Mouse (Mus musculus) forebrain, embryonic 10.5 days (tissue): ENCODE data around the gene Tmem54. TPM values are rescaled to one million over a fixed set of nuclear protein-coding genes. Genes with fewer than 3 reads are reported as not detected.

Source experiments
- DNase-seq: peaks from one replicate; pipeline ENCODE4 v3.0.0-alpha.2; 2017; ENCODE audit warnings: low spot score; ENCODE audit errors: extremely low spot score
- H3K27ac ChIP-seq: fragments of 300-500 bp; sonication (generic); 2 replicates; pipeline ENCODE4 v1.5.1; 2016; ENCODE audit warnings: mild to moderate bottlenecking
- H3K27me3 ChIP-seq: fragments of 300-500 bp; sonication (generic); 2 replicates; pipeline ENCODE4 v1.6.1; 2016; ENCODE audit warnings: mild to moderate bottlenecking; ENCODE audit not compliant: poor library complexity, severe bottlenecking
- H3K36me3 ChIP-seq: fragments of 300-500 bp; sonication (generic); replicated peaks from 2 replicates; pipeline ENCODE4 v1.6.1; 2016; ENCODE audit warnings: mild to moderate bottlenecking, moderate library complexity
- H3K4me1 ChIP-seq: fragments of 300-500 bp; sonication (generic); 2 replicates; pipeline ENCODE4 v1.6.1; 2016
- H3K4me3 ChIP-seq: fragments of 300-500 bp; sonication (generic); 2 replicates; pipeline ENCODE4 v1.5.1; 2016; ENCODE audit warnings: mild to moderate bottlenecking, moderate library complexity
- H3K9me3 ChIP-seq: fragments of 300-500 bp; sonication (generic); 2 replicates; pipeline ENCODE4 v1.6.1; 2016; ENCODE audit warnings: mild to moderate bottlenecking, moderate library complexity
- WGBS: fragments of 180-500 bp; shearing (Covaris S2); methylation state at CpG from one replicate; pipeline ENCODE4 v1.1.7; 2016; 5-methylcytosine and 5-hydroxymethylcytosine counted together
- polyA plus RNA-seq: library from polyadenylated mRNA; unstranded; fragments of >200 nt; fragmentation: Nextera tagmentation; extraction: Ambion mirVana; gene quantifications from 2 replicates; pipeline ENCODE4 v1.2.1, GENCODE M21; 2016

The Tmem54 gene
- polyA plus RNA-seq, 1 experiment from 2014 or later = 4.6 TPM

GRCm38 (mm10) chr4:129079126-129079525 lies 26.2 kb upstream of the Tmem54 start:
- WGBS = 96% methylated on average over 9 of the region's 9 CpGs
- no peak for DNase-seq
- H3K27ac ChIP-seq = no peak overlapping the region
- H3K9me3 ChIP-seq = peaks cover 4% of the 10 kb centered on the region; the same call in 1 of the 2 replicates
- peaks cover 87% of the 10 kb centered on the region for H3K36me3 ChIP-seq
- no peaks in the 10 kb centered on the region for H3K4me1 ChIP-seq
- no peaks in the 10 kb centered on the region for H3K27me3 ChIP-seq
- H3K4me3 ChIP-seq = no peak overlapping the region

DNA sequence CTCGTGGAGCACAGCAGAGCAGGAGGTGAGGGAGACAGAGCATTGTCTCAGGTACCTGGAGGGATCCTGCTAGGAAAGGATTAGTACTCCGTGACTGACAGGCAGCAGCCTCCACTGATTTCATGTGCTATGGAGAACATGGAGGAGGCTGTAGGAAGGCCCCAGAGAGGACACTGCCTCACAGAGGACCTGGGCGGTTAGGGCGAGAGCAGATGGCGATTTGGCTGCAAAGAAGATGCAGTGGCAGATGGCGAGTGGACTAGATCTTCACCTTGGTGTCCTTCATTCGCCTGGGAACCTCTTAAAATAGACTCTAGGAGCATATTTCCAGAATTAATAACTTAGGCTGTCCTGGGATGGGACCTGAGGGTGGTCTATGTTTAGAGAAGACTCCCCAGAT lies 24.3 kb upstream of the Tmem54 start:
- Histone ChIP-seq H3K36me3 (peaks cover 75% of the 10 kb centered on the region), H3K9me3 (peaks cover 4% of the 10 kb centered on the region; the same call in 1 of the 2 replicates), H3K4me1 (no peaks in the 10 kb centered on the region), H3K27ac (no peak overlapping the region), H3K27me3 (no peaks in the 10 kb centered on the region), H3K4me3 (no peak overlapping the region)
- DNase-seq = no peak
- 87% methylated on average over 7 of the region's 7 CpGs for WGBS

- H3K9me3 ChIP-seq = peaks cover 4% of the 10 kb centered on the region; the same call in 1 of the 2 replicates
- peaks cover 70% of the 10 kb centered on the region for H3K36me3 ChIP-seq
- no peaks in the 10 kb centered on the region for H3K4me1 ChIP-seq
- WGBS = 92% methylated on average over 6 of the region's 6 CpGs
- H3K27me3 ChIP-seq = no peaks in the 10 kb centered on the region
- no peak overlapping the region for H3K4me3 ChIP-seq
- H3K27ac ChIP-seq = no peak overlapping the region
- no peak for DNase-seq
These were observed 23.8 kb upstream of the Tmem54 start for GRCm38 (mm10) chr4:129081512-129081911.

- H3K27ac ChIP-seq = no peak overlapping the region
- no peaks in the 10 kb centered on the region for H3K4me1 ChIP-seq
- peaks cover 66% of the 10 kb centered on the region for H3K36me3 ChIP-seq
- DNase-seq = no peak
- H3K9me3 ChIP-seq = peaks cover 4% of the 10 kb centered on the region; the same call in 1 of the 2 replicates
- no peaks in the 10 kb centered on the region for H3K27me3 ChIP-seq
- no peak overlapping the region for H3K4me3 ChIP-seq
- 90% methylated on average over 3 of the region's 3 CpGs for WGBS
These were observed 23.4 kb upstream of the Tmem54 start for GRCm38 (mm10) chr4:129081939-129082338.

DNA sequence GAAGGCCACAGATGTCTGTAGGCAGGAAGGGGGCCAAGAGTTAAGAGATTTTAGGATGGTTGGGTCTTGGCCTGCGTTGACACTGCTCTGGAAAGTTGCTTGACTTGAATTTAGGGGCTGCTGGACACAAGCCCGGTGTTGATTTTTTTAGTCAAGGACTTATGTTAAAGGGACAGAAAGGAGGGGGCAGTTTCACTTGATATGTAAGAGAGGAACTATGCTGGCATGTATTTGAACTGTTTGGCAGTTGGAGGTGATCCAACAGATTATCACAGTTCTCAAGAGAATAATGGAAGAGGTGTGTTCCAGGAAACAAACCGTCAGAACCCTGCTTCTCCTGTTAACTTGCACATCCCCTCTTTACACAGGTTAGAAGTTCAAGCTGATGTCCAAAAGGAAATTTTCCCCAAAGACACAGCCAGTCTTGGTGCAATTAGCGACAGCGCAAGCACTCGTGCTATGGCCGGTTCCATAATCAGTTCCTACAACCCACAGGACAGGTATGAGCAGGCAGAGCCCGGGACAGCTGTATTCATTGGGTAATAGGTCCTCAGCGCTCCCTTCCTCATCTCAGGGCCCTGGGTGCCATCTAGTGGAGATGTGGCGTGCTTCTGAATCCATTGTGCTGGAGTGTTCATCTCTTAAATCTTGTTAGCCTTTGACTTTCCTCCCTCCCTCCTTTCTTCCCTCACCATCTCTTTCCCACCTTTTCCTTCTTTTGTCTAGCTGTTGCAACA lies 22.8 kb upstream of the Tmem54 start:
- 54% methylated on average over 10 of the region's 10 CpGs for WGBS
- no peak overlapping the region for H3K4me3 ChIP-seq

DNA sequence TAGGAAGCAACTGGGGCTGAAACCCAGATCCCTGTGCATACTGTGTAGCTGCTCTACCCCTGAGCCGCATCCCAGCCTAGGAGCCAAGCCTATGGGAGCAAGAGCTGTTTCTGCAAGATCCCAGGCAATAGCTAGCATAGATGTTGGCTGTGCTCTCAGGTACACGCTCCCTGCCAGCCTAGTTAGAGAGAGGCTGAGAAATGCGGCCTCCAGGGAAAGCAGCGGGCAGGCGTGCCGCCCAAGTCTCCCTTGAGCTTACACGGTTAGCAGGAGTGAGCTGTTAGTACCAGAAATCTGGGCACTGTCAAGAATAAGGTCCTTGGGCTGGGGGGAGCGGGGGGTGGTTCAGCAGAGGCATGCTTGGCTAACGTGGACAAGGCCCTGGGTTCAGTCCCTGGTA lies 20.5 kb upstream of the Tmem54 start:
- Histone ChIP-seq H3K4me3 (no peak overlapping the region), H3K4me1 (peaks cover 3% of the 10 kb centered on the region; the same call in 1 of the 2 replicates), H3K36me3 (peaks cover 37% of the 10 kb centered on the region), H3K27ac (no peak overlapping the region), H3K27me3 (no peaks in the 10 kb centered on the region), H3K9me3 (no peaks in the 10 kb centered on the region)
- 94% methylated on average over 9 of the region's 9 CpGs for WGBS
- no peak for DNase-seq

More for the DNA sequence above, 22.8 kb upstream of the Tmem54 start:
- Histone ChIP-seq H3K4me1 (no peaks in the 10 kb centered on the region), H3K27ac (no peak overlapping the region), H3K27me3 (no peaks in the 10 kb centered on the region), H3K9me3 (peaks cover 4% of the 10 kb centered on the region; the same call in 1 of the 2 replicates), H3K36me3 (peaks cover 60% of the 10 kb centered on the region)
- DNase-seq = peak; percentile 64

- no peaks in the 10 kb centered on the region for H3K27me3 ChIP-seq
- H3K4me1 ChIP-seq = peaks cover 3% of the 10 kb centered on the region; the same call in 1 of the 2 replicates
- DNase-seq = peak; percentile 66
- no peaks in the 10 kb centered on the region for H3K9me3 ChIP-seq
- WGBS = 27% methylated on average over 8 of the region's 8 CpGs
- no peak overlapping the region for H3K4me3 ChIP-seq
- no peak overlapping the region for H3K27ac ChIP-seq
- H3K36me3 ChIP-seq = peaks cover 26% of the 10 kb centered on the region
These were observed 19.3 kb upstream of the Tmem54 start for GRCm38 (mm10) chr4:129086078-129086477.

DNA sequence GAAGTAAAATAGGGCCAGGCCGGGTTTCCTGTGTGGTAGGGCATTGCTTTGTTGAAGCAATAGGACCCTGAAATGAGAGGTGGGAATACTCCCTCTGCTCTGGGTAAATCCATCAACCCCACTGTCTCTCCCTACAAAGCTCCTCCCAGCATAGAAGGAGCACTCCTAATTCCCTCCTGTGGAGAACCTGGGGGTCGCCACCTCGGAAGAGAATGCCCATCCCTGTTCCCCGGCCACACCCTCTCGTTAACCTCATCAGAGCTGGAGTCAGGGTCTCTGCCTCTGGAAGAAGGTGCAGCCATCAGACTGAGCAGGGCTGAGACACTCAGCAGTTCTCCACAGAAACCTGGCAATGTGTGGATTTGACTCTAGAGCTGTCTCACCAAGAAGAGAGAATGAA lies 17.5 kb upstream of the Tmem54 start:
- Histone ChIP-seq H3K36me3 (peaks cover 19% of the 10 kb centered on the region), H3K4me1 (peaks cover 3% of the 10 kb centered on the region; the same call in 1 of the 2 replicates), H3K27ac (no peak overlapping the region), H3K4me3 (no peak overlapping the region), H3K9me3 (no peaks in the 10 kb centered on the region), H3K27me3 (no peaks in the 10 kb centered on the region)
- no peak for DNase-seq
- 53% methylated on average over 5 of the region's 5 CpGs for WGBS

DNA sequence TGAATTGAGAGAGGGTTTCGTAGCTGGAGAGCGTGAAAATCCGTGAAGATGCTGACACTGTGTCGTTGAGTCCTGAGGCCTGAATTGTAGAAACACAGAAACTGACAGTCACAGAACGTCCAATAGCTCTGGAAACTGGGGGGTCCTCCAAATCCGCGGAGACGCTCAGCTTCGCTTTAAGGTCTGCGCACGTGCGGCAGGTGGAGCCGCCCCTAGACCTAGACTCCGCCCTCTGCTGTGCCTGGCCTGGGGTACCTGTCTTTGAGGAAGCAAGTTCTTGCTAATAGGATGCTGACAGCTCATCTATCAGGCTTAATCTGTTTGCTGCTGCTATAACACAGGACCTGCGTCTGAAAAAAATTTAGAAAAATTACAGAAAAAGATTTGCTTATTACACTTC lies 10.1 kb upstream of the Tmem54 start:
- WGBS = 37% methylated on average over 15 of the region's 15 CpGs
- Histone ChIP-seq H3K4me3 (no peak overlapping the region), H3K36me3 (no peaks in the 10 kb centered on the region), H3K27ac (no peak overlapping the region), H3K9me3 (no peaks in the 10 kb centered on the region), H3K27me3 (peaks cover 19% of the 10 kb centered on the region), H3K4me1 (no peaks in the 10 kb centered on the region)
- no peak for DNase-seq

DNA sequence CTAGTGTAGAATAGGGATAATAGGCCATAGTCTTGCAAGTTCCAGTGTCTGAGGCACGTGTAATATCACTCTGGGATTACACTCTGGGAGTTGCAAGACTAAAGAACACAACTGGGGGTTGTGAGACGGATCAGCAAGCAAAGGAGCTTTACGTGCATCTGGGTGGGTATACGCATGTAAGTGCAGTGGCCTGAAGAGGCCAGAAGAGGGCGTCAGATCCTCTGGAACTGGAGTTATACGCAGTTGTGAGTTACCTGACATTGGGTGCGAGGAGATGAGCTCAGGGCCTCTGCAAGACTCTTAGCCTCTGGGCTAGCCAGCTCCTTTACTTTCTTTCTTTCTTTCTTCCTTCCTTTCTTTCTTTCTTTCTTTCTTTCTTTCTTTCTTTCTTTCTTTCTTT lies 8.3 kb upstream of the Tmem54 start:
- Histone ChIP-seq H3K9me3 (no peaks in the 10 kb centered on the region), H3K27me3 (peaks cover 19% of the 10 kb centered on the region), H3K4me1 (no peaks in the 10 kb centered on the region), H3K36me3 (no peaks in the 10 kb centered on the region), H3K27ac (no peak overlapping the region), H3K4me3 (no peak overlapping the region)
- 75% methylated on average over 7 of the region's 7 CpGs for WGBS
- DNase-seq = no peak

DNA sequence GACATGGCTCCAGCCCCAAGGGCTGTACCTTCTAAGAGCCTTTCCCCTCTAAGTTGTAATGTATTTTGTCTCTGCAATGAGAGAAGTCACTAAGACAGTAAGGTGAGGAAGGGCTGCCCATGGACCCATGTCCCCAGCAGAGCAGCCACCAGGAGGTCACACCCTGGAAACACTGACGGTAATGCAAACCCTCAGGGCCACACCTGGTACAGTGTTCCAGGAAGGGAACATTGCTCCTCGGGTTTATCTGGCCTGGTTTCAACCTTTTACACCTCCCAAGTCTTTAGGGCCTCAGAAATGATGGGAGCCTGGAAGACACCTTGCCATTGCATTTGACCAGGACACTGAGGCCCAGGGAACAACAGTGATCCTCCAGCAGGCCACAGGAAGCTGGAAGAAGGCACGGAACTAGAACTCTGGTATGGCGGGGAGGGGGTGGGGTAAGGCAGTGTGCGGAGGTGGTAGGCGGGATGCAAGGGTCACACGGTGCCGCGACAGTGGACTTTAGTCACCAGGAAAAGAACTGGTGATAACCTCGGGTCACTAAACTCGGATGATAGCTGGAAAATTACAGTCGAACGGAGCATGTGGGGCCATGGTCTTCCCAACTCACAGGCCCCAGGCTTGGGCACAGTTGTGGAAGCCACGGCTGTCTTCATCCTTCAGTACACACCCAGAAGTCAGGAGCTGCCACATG lies 3.1 kb upstream of the Tmem54 start:
- no peaks in the 10 kb centered on the region for H3K9me3 ChIP-seq
- WGBS = 90% methylated on average over 14 of the region's 14 CpGs
- H3K27ac ChIP-seq = no peak overlapping the region
- peaks cover 17% of the 10 kb centered on the region for H3K4me1 ChIP-seq
- DNase-seq = no peak
- no peak overlapping the region for H3K4me3 ChIP-seq
- H3K36me3 ChIP-seq = no peaks in the 10 kb centered on the region
- peaks cover 43% of the 10 kb centered on the region for H3K27me3 ChIP-seq

DNA sequence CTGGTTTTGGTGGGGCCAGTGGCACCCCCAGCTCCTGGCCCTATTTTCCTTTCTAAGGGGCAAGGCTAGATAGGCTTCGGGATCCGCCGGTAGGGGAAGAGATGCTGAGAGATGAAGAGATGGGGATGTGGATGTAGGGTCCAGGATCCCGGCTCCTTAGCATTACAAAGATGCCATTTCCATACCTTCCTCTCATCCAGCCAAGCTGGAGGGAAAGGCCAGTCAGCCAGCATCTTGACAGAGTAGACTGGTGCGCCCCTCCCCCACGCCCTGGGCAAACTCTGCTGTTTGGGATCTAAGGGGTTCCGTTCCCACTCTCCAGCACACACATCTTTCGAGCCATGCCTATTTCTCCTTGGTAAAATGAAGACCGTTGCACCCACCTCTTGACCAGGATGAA lies 725 bp downstream of the Tmem54 start:
- WGBS = 19% methylated on average over 9 of the region's 9 CpGs
- Histone ChIP-seq H3K36me3 (no peaks in the 10 kb centered on the region), H3K27me3 (peaks cover 57% of the 10 kb centered on the region), H3K4me3 (peak overlapping the region; percentile 49), H3K27ac (peak overlapping the region; percentile 53; the same call in 1 of the 2 replicates), H3K4me1 (peaks cover 17% of the 10 kb centered on the region), H3K9me3 (no peaks in the 10 kb centered on the region)
- no peak for DNase-seq

DNA sequence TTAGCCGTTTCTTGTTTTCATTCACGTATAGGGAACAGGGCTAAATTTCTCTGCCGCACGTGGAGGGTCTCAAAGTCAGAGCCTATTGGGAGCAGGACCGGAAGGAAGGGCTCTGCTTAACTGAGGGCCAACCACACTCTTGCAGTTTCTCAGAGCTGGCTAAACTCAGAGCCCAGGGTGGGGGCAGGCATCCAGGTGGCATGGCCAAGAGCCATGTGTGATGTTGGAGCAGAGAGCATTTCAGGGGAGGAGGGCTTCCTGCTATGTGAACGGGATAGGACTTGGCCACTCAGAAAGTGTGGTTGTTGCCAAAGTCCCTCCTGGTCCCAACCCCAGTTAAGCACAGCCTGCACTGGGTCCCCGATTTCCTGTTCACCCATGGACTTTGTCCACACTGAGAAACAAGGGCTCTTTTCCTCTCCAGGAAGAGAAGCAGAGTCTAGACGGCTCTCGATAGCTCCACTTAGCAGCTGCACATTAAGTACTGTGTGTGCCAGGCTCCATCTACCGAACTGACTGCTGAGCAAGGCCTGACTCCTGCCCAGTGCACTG lies 2.1 kb downstream of the Tmem54 start:
- no peaks in the 10 kb centered on the region for H3K36me3 ChIP-seq
- no peak for DNase-seq
- WGBS = 80% methylated on average over 10 of the region's 10 CpGs
- peaks cover 63% of the 10 kb centered on the region for H3K27me3 ChIP-seq
- no peak overlapping the region for H3K27ac ChIP-seq
- peaks cover 28% of the 10 kb centered on the region for H3K4me1 ChIP-seq
- H3K4me3 ChIP-seq = no peak overlapping the region
- no peaks in the 10 kb centered on the region for H3K9me3 ChIP-seq
